Mouse (Mus musculus) lung, postnatal 0 days (tissue): ENCODE measurements at regions not wholly inside any gene's neighbourhood (a gene's known extent, or its start where the extent isn't known, plus 50 kb on each side); places are given as distances from the start of the nearest gene placed in this dataset.

ENCODE experiments used
- CTCF ChIP-seq: IDR thresholded peaks from 2 replicates; pipeline ENCODE4 v1.5.1; 2016; ENCODE audit warnings: antibody characterized with exemption, mild to moderate bottlenecking
- EP300 ChIP-seq: IDR thresholded peaks from 2 replicates; pipeline ENCODE4 v1.6.1; 2016; ENCODE audit warnings: antibody characterized with exemption, mild to moderate bottlenecking, control low read depth

- TF ChIP-seq CTCF (no peak), EP300 (no peak)
Observed at GRCm38 (mm10) chr2:159818556-159818955, 515.4 kb downstream of the Gm826 start.
